Mouse (Mus musculus): ENCODE measurements around the gene Stambpl1. TPM values are rescaled to one million over a fixed set of nuclear protein-coding genes. Genes with fewer than 3 reads are reported as not detected.

Stambpl1 gene
- polyA plus RNA-seq, 1 experiment from 2014 or later = 4.9 TPM

- ATAC-seq (replicated peaks; ENCODE audit: low FRiP score, low read depth) (no peak; the same call in 1 of the 2 replicates), DNase-seq (ENCODE audit: low spot score) (peak; percentile 52)
- H3K36me3 ChIP-seq (ENCODE audit: insufficient read depth, low read length) = no peaks in the 10 kb centered on the region
- TF ChIP-seq CTCF (IDR thresholded peaks at IDR 0.05; ENCODE audit: low read depth) = no peak
- H3K4me2 ChIP-seq (ENCODE audit: low read length) = peak overlapping the region; percentile 41; the same call in 1 of the 2 replicates
- H3K27me3 ChIP-seq (ENCODE audit: insufficient read depth, low read length) = no peaks in the 10 kb centered on the region
- 43% methylated on average over 9 of the region's 9 CpGs for WGBS
- H3K9ac ChIP-seq (ENCODE audit: low read depth, low read length) = no peak overlapping the region
- H3K4me1 ChIP-seq (replicated peaks; ENCODE audit: insufficient read depth, low read length) = 0 out of 2 replicates have a peak, but pooled peaks cover 5% of the 10 kb centered on the region
- H3K4me3 ChIP-seq (replicated peaks; ENCODE audit: low read depth, low read length) = no peak overlapping the region
- no peak overlapping the region for H3K27ac ChIP-seq
- no peaks in the 10 kb centered on the region for H3K9me3 ChIP-seq (replicated peaks; ENCODE audit: low read length)
Observed at GRCm38 (mm10) chr19:34252450-34252849, 60.4 kb downstream of the Stambpl1 start.

GRCm38 (mm10) chr19:34254101-34254879, 62.3 kb downstream of the Stambpl1 start:
- peak overlapping the region; percentile 40 for H3K4me3 ChIP-seq (replicated peaks; ENCODE audit: low read depth, low read length)
- no peaks in the 10 kb centered on the region for H3K27me3 ChIP-seq (ENCODE audit: insufficient read depth, low read length)
- TF ChIP-seq CTCF (IDR thresholded peaks at IDR 0.05; ENCODE audit: low read depth) = no peak
- no peak for ATAC-seq (replicated peaks; ENCODE audit: low FRiP score, low read depth)
- H3K36me3 ChIP-seq (ENCODE audit: insufficient read depth, low read length) = no peaks in the 10 kb centered on the region
- peak overlapping the region; percentile 40; the same call in 1 of the 2 replicates for H3K9ac ChIP-seq (ENCODE audit: low read depth, low read length)
- peak overlapping the region; percentile 78 for H3K27ac ChIP-seq
- DNase-seq (ENCODE audit: low spot score) = peak; percentile 49
- H3K4me1 ChIP-seq (replicated peaks; ENCODE audit: insufficient read depth, low read length) = 0 out of 2 replicates have a peak, but pooled peaks cover 5% of the 10 kb centered on the region
- H3K9me3 ChIP-seq (replicated peaks; ENCODE audit: low read length) = no peaks in the 10 kb centered on the region
- H3K4me2 ChIP-seq (ENCODE audit: low read length) = peak overlapping the region; percentile 51
- WGBS = 32% methylated on average over 14 of the region's 14 CpGs

- Histone ChIP-seq H3K36me3 (ENCODE audit: insufficient read depth, low read length) (no peaks in the 10 kb centered on the region), H3K9me3 (replicated peaks; ENCODE audit: low read length) (no peaks in the 10 kb centered on the region), H3K9ac (ENCODE audit: low read depth, low read length) (peak within 1 kb of the TSS; percentile 40; the same call in 1 of the 2 replicates), H3K4me2 (ENCODE audit: low read length) (peak within 1 kb of the TSS; percentile 51), H3K4me1 (replicated peaks; ENCODE audit: insufficient read depth, low read length) (0 out of 2 replicates have a peak, but pooled peaks cover 5% of the 10 kb centered on the region), H3K27me3 (ENCODE audit: insufficient read depth, low read length) (no peaks in the 10 kb centered on the region), H3K4me3 (replicated peaks; ENCODE audit: low read depth, low read length) (peak within 1 kb of the TSS; percentile 40), H3K27ac (peak within 1 kb of the TSS; percentile 78)
- WGBS = 20% methylated on average over 16 of the region's 16 CpGs
- ATAC-seq (replicated peaks; ENCODE audit: low FRiP score, low read depth) (peak; percentile 67), DNase-seq (ENCODE audit: low spot score) (peak; percentile 85)
- TF ChIP-seq CTCF (IDR thresholded peaks at IDR 0.05; ENCODE audit: low read depth) = no peak
Observed at GRCm38 (mm10) chr19:34254880-34255681, 63.1 kb downstream of the Stambpl1 start, which contains the start of gene Acta2. TSS of gene Acta2 (minus strand) at chr19:34255590.

GRCm38 (mm10) chr19:34256149-34256548, 64.1 kb downstream of the Stambpl1 start:
- Histone ChIP-seq H3K9me3 (replicated peaks; ENCODE audit: low read length) (no peaks in the 10 kb centered on the region), H3K4me1 (replicated peaks; ENCODE audit: insufficient read depth, low read length) (0 out of 2 replicates have a peak, but pooled peaks cover 5% of the 10 kb centered on the region), H3K27me3 (ENCODE audit: insufficient read depth, low read length) (no peaks in the 10 kb centered on the region), H3K9ac (ENCODE audit: low read depth, low read length) (no peak overlapping the region), H3K4me3 (replicated peaks; ENCODE audit: low read depth, low read length) (no peak overlapping the region), H3K4me2 (ENCODE audit: low read length) (no peak overlapping the region), H3K36me3 (ENCODE audit: insufficient read depth, low read length) (no peaks in the 10 kb centered on the region), H3K27ac (no peak overlapping the region)
- TF ChIP-seq CTCF (IDR thresholded peaks at IDR 0.05; ENCODE audit: low read depth) = no peak
- DNase-seq (ENCODE audit: low spot score) = no peak
- ATAC-seq (replicated peaks; ENCODE audit: low FRiP score, low read depth) = no peak
- 40% methylated on average over 5 of the region's 5 CpGs for WGBS

- no peak for ATAC-seq (replicated peaks; ENCODE audit: low FRiP score, low read depth)
- Histone ChIP-seq H3K27ac (no peak overlapping the region), H3K36me3 (ENCODE audit: insufficient read depth, low read length) (no peaks in the 10 kb centered on the region), H3K4me1 (replicated peaks; ENCODE audit: insufficient read depth, low read length) (0 out of 2 replicates have a peak, but pooled peaks cover 5% of the 10 kb centered on the region), H3K27me3 (ENCODE audit: insufficient read depth, low read length) (no peaks in the 10 kb centered on the region), H3K9me3 (replicated peaks; ENCODE audit: low read length) (no peaks in the 10 kb centered on the region), H3K9ac (ENCODE audit: low read depth, low read length) (no peak overlapping the region), H3K4me2 (ENCODE audit: low read length) (no peak overlapping the region), H3K4me3 (replicated peaks; ENCODE audit: low read depth, low read length) (no peak overlapping the region)
- no peak for TF ChIP-seq CTCF (IDR thresholded peaks at IDR 0.05; ENCODE audit: low read depth)
- DNase-seq (ENCODE audit: low spot score) = no peak
- 69% methylated on average over 2 of the region's 2 CpGs for WGBS
Observed at GRCm38 (mm10) chr19:34256936-34257335, 64.9 kb downstream of the Stambpl1 start.
